Mouse (Mus musculus): ENCODE results near the gene Mras.

Mras gene

GRCm38 (mm10) chr9:99411785-99412184 is 25.4 kb downstream of the Mras start:
- DNase-seq (ENCODE audit: low read depth, low spot score) = no peak

- no peak for DNase-seq (ENCODE audit: low read depth, low spot score)
These were observed 26.1 kb downstream of the Mras start for GRCm38 (mm10) chr9:99411093-99411492.

- DNase-seq (ENCODE audit: low read depth, low spot score) = no peak
These were observed 27.9 kb downstream of the Mras start for GRCm38 (mm10) chr9:99409280-99409679.

GRCm38 (mm10) chr9:99401288-99401974 is 35.8 kb downstream of the Mras start:
- no peak for DNase-seq (ENCODE audit: low read depth, low spot score)

GRCm38 (mm10) chr9:99400781-99401180 is 36.4 kb downstream of the Mras start:
- no peak for DNase-seq (ENCODE audit: low read depth, low spot score)

- no peak for DNase-seq (ENCODE audit: low read depth, low spot score)
These were observed 39.9 kb downstream of the Mras start for GRCm38 (mm10) chr9:99397056-99397815.

GRCm38 (mm10) chr9:99394366-99394765 is 42.8 kb downstream of the Mras start:
- DNase-seq (ENCODE audit: low read depth, low spot score) = no peak

GRCm38 (mm10) chr9:99393146-99393545 is 44.0 kb downstream of the Mras start:
- DNase-seq (ENCODE audit: low read depth, low spot score) = no peak

GRCm38 (mm10) chr9:99391557-99391956 is 45.6 kb downstream of the Mras start:
- no peak for DNase-seq (ENCODE audit: low read depth, low spot score)

- no peak for DNase-seq (ENCODE audit: low read depth, low spot score)
These were observed 46.5 kb downstream of the Mras start for GRCm38 (mm10) chr9:99390716-99391115.

GRCm38 (mm10) chr9:99390201-99390600 is 47.0 kb downstream of the Mras start:
- DNase-seq (ENCODE audit: low read depth, low spot score) = no peak

GRCm38 (mm10) chr9:99389506-99389905 is 47.7 kb downstream of the Mras start:
- DNase-seq (ENCODE audit: low read depth, low spot score) = no peak

GRCm38 (mm10) chr9:99388856-99389255 is 48.3 kb downstream of the Mras start:
- no peak for DNase-seq (ENCODE audit: low read depth, low spot score)

GRCm38 (mm10) chr9:99388078-99388477 is 49.1 kb downstream of the Mras start:
- DNase-seq (ENCODE audit: low read depth, low spot score) = no peak

- DNase-seq (ENCODE audit: low read depth, low spot score) = no peak
These were observed 54.6 kb downstream of the Mras start for GRCm38 (mm10) chr9:99382556-99382955.

- no peak for DNase-seq (ENCODE audit: low read depth, low spot score)
These were observed 58.0 kb downstream of the Mras start for GRCm38 (mm10) chr9:99379194-99379593.

- peak; percentile 59 for DNase-seq (ENCODE audit: low read depth, low spot score)
These were observed 60.4 kb downstream of the Mras start for GRCm38 (mm10) chr9:99376591-99377418.

GRCm38 (mm10) chr9:99368431-99368830 is 68.8 kb downstream of the Mras start:
- no peak for DNase-seq (ENCODE audit: low read depth, low spot score)

- DNase-seq (ENCODE audit: low read depth, low spot score) = no peak
These were observed 71.3 kb downstream of the Mras start for GRCm38 (mm10) chr9:99365906-99366305.

GRCm38 (mm10) chr9:99363076-99363475 is 74.1 kb downstream of the Mras start:
- no peak for DNase-seq (ENCODE audit: low read depth, low spot score)

GRCm38 (mm10) chr9:99361946-99362345 is 75.2 kb downstream of the Mras start:
- DNase-seq (ENCODE audit: low read depth, low spot score) = no peak

- DNase-seq (ENCODE audit: low read depth, low spot score) = no peak
These were observed 78.2 kb downstream of the Mras start for GRCm38 (mm10) chr9:99359012-99359411.
